Mouse (Mus musculus) MEL (cell line): ENCODE data around the gene Atxn7l3. TPM values are rescaled to one million over a fixed set of nuclear protein-coding genes. Genes with fewer than 3 reads are reported as not detected.
"Not testable (repeated sequence)": the region's sequence is repeated elsewhere in the genome, so short reads cannot be mapped to it uniquely, and the experiment has no call there.

Experiments used
- DNase-seq: peaks from one replicate; pipeline ENCODE4 v3.0.0; 2011; ENCODE audit warnings: low read depth, low spot score
- H3K27ac ChIP-seq: 2 replicates; pipeline ENCODE4 v1.5.1; 2012; ENCODE audit warnings: low read depth, mild to moderate bottlenecking, control low read depth, low read length, moderate library complexity; ENCODE audit not compliant: control insufficient read depth
- H3K27me3 ChIP-seq, 2 experiments: fragments of 150-350 bp in 1 of 2; sonication (generic) in 1 of 2; 2 replicates each; pipeline ENCODE4 v1.6.1; 2012; ENCODE audit warnings: low read length in 2 of 2, mild to moderate bottlenecking in 2 of 2, improper control_type of control experiment in 1 of 2, moderate library complexity in 1 of 2; ENCODE audit not compliant: insufficient read depth in 2 of 2, control insufficient read depth in 1 of 2
- H3K36me3 ChIP-seq, 2 experiments: 2 replicates each; pipeline ENCODE4 v1.6.1; 2012 to 2014; ENCODE audit warnings: low read length in 2 of 2, improper control_type of control experiment in 1 of 2, inconsistent platforms in 1 of 2, mild to moderate bottlenecking in 1 of 2; ENCODE audit not compliant: insufficient read depth in 2 of 2, control insufficient read depth in 1 of 2
- H3K4me1 ChIP-seq, 2 experiments: fragments of 150-350 bp in 1 of 2; sonication (generic) in 1 of 2; 2 replicates each; pipeline ENCODE4 v1.6.1; 2012; ENCODE audit warnings: low read length in 2 of 2, improper control_type of control experiment in 1 of 2, mild to moderate bottlenecking in 1 of 2; ENCODE audit not compliant: insufficient read depth in 2 of 2, control insufficient read depth in 1 of 2
- H3K4me3 ChIP-seq, 2 experiments: fragments of 150-350 bp in 1 of 2; sonication (generic) in 1 of 2; 2 replicates each; pipeline ENCODE4 v1.5.1; 2012; ENCODE audit warnings: low read depth in 2 of 2, low read length in 2 of 2, mild to moderate bottlenecking in 2 of 2, moderate library complexity in 2 of 2, control low read depth in 1 of 2, improper control_type of control experiment in 1 of 2; ENCODE audit not compliant: control insufficient read depth in 1 of 2, insufficient read depth in 1 of 2
- H3K79me2 ChIP-seq: 2 replicates; pipeline ENCODE4 v1.6.1; 2012; ENCODE audit warnings: mild to moderate bottlenecking, low read length, moderate library complexity; ENCODE audit not compliant: control insufficient read depth, poor library complexity, insufficient read depth
- H3K9ac ChIP-seq: 2 replicates; pipeline ENCODE4 v1.6.1; 2012; ENCODE audit warnings: low read depth, mild to moderate bottlenecking, control low read depth, low read length, moderate library complexity; ENCODE audit not compliant: control insufficient read depth, poor library complexity, severe bottlenecking
- H3K9me3 ChIP-seq: fragments of 150-350 bp; sonication (generic); replicated peaks from 2 replicates; pipeline ENCODE4 v1.6.1; 2012; ENCODE audit warnings: mild to moderate bottlenecking, low read length, improper control_type of control experiment, moderate library complexity; ENCODE audit not compliant: insufficient read depth
- BHLHE40 ChIP-seq: IDR thresholded peaks from 2 replicates; pipeline ENCODE4 v1.6.1; 2012; ENCODE audit warnings: low read depth, mild to moderate bottlenecking, inconsistent platforms, low read length, improper control_type of control experiment, borderline replicate concordance
- CHD1 ChIP-seq: IDR thresholded peaks from 2 replicates; pipeline ENCODE4 v1.6.1; 2012; ENCODE audit warnings: low read depth, mild to moderate bottlenecking, inconsistent platforms, low read length, improper control_type of control experiment
- CTCF ChIP-seq, 3 experiments: IDR thresholded peaks in 2 of 3; conservative IDR thresholded peaks in 1 of 3; 2 replicates each; pipeline ENCODE4 v1.5.1; 2011 to 2012; ENCODE audit warnings: low read length in 3 of 3, low read depth in 2 of 3, mild to moderate bottlenecking in 2 of 3, improper control_type of control experiment in 1 of 3, inconsistent platforms in 1 of 3, mixed read lengths in 1 of 3, moderate library complexity in 1 of 3; ENCODE audit not compliant: control insufficient read depth in 1 of 3, insufficient read depth in 1 of 3, poor library complexity in 1 of 3, severe bottlenecking in 1 of 3
- GATA1 ChIP-seq: IDR thresholded peaks from 2 replicates; pipeline ENCODE4 v1.6.1; 2011; ENCODE audit warnings: low read depth, low read length, improper control_type of control experiment
- HCFC1 ChIP-seq: IDR thresholded peaks from 2 replicates; pipeline ENCODE4 v1.6.1; 2012; ENCODE audit warnings: low read depth, mild to moderate bottlenecking, inconsistent platforms, low read length, improper control_type of control experiment, moderate library complexity
- MAFK ChIP-seq: IDR thresholded peaks from 2 replicates; pipeline ENCODE4 v1.6.1; 2011; ENCODE audit warnings: low read depth, mild to moderate bottlenecking, low read length, improper control_type of control experiment, borderline replicate concordance
- MEF2A ChIP-seq: IDR thresholded peaks from 2 replicates; pipeline ENCODE4 v1.6.1; 2014; ENCODE audit warnings: low read depth, mild to moderate bottlenecking, inconsistent platforms, low read length, improper control_type of control experiment; ENCODE audit not compliant: poor library complexity, insufficient replicate concordance, severe bottlenecking; ENCODE audit errors: extremely low read depth
- MYB ChIP-seq: IDR thresholded peaks from 2 replicates; pipeline ENCODE4 v1.6.1; 2011; ENCODE audit warnings: mild to moderate bottlenecking, low read depth, low read length, improper control_type of control experiment
- MYC ChIP-seq: IDR thresholded peaks from 2 replicates; pipeline ENCODE4 v1.6.1; 2011; ENCODE audit warnings: low read depth, mild to moderate bottlenecking, low read length, improper control_type of control experiment, moderate library complexity
- RAD21 ChIP-seq: IDR thresholded peaks from 2 replicates; pipeline ENCODE4 v1.6.1; 2011; ENCODE audit warnings: mild to moderate bottlenecking, low read depth, low read length, improper control_type of control experiment
- SMC3 ChIP-seq: IDR thresholded peaks from 2 replicates; pipeline ENCODE4 v1.6.1; 2011; ENCODE audit warnings: low read depth, low read length, improper control_type of control experiment
- TCF12 ChIP-seq: IDR thresholded peaks from 2 replicates; pipeline ENCODE4 v1.6.1; 2014; ENCODE audit warnings: low read depth, mild to moderate bottlenecking, inconsistent platforms, low read length, improper control_type of control experiment, moderate library complexity
- ZMIZ1 ChIP-seq: IDR thresholded peaks from 2 replicates; pipeline ENCODE4 v1.6.1; 2012; ENCODE audit warnings: low read depth, mild to moderate bottlenecking, inconsistent platforms, low read length, improper control_type of control experiment, moderate library complexity
- ZNF384 ChIP-seq: IDR thresholded peaks from 2 replicates; pipeline ENCODE4 v1.6.1; 2012; ENCODE audit warnings: low read depth, mild to moderate bottlenecking, inconsistent platforms, low read length, improper control_type of control experiment
- polyA plus RNA-seq, 2 experiments: library from polyadenylated mRNA; stranded (reverse) in 1 of 2; unstranded in 1 of 2; fragments of >175 nt in 1 of 2; fragments of >200 nt in 1 of 2; gene quantifications; 2 replicates each; pipeline versions ENCODE4 v1.2.1 to v1.2.4; 2012; ENCODE audit warnings: low replicate concordance in 2 of 2, low read depth in 1 of 2; ENCODE audit not compliant: insufficient read length in 2 of 2, insufficient read depth in 1 of 2, missing spikeins in 1 of 2
- total RNA-seq: library from RNA; depleted of rRNA; stranded (reverse); fragments of 300-350 nt; gene quantifications from 2 replicates; pipeline ENCODE4 v1.2.3, GENCODE M21; 2012

The Atxn7l3 gene
- total and polyA plus RNA-seq, 3 experiments = 39.4 to 53.0 (median 46.7) TPM

DNA sequence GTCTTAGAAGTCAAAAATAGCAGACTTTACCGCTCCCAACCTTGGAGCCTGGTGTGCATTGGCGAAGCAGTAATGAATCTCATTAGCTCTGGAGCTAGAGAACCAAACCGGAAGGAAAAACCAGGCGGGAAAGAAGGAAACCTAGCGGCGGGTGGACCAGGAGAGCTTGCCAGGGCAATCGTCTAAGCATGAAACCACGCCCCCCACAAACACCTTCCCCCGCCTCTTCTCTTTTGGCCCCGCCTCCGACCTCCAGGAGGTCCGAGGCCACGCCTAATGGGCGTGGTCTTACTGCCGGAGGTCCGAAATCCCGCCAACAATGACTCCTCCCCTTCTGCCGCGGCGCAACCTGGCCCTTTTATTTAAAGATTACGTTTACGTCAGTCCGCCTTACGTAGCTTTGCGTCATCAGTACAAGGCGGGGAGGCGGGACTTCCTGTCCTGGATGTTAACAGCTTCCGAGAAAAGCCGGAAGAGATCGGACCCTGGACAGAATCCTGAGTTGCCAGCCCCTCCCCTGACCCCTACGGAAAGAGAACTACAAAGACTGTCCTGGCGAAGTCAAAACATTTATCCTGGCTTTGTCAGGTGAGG, 11.8 kb downstream of the Atxn7l3 start, which contains the start of gene Tmub2 (continued):
- TF ChIP-seq TCF12 (no peak; the same call in 1 of the 2 replicates), MAFK (no peak), MYC (no peak; the same call in 1 of the 2 replicates)

DNA sequence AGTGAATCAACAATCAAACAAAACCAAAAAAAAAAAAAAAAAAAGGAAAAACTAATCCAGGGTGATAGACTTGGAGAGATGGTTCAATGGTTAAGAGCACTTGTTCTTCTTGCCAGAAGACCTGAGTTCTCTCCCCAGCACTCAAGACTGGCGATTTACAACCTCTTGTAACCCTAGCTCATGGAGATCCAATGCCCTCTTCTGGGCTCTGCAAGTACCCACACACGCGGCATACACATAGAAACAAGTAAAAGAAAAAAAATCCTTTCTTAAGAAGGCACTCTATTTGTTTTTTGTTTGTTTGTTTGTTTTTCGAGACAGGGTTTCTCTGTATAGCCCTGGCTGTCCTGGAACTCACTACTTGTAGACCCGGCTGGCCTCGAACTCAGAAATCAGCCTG, 12.5 kb downstream of the Atxn7l3 start:
- H3K4me1 ChIP-seq = peaks cover 0 to 3% of the 10 kb centered on the region in 2 experiments; a peak in 2 of 4 replicates
- peak overlapping the region; percentile 56 for H3K27ac ChIP-seq
- H3K4me3 ChIP-seq = peak overlapping the region in 1 of 2 experiments; percentile 54; a peak in 2 of 4 replicates
- H3K9me3 ChIP-seq = no peaks in the 10 kb centered on the region
- H3K36me3 ChIP-seq = peaks cover 0 to 6% of the 10 kb centered on the region in 2 experiments; a peak in 2 of 4 replicates
- no peak for TF ChIP-seq GATA1
- TF ChIP-seq MEF2A = no peak
- peak; percentile 17 for TF ChIP-seq RAD21
- TF ChIP-seq CTCF (IDR thresholded peaks at IDR 0.05 in 2 of 3, conservative IDR thresholded peaks at IDR 0.05 in 1 of 3; ENCODE audit: control insufficient read depth in 1 of 3, insufficient read depth in 1 of 3, low read depth in 2 of 3, low read length in 3 of 3, poor library complexity in 1 of 3, severe bottlenecking in 1 of 3) = peak in 2 of 3 experiments; percentile 25 to 32; a peak in 3 of 6 replicates
- TF ChIP-seq ZMIZ1 = no peak
- no peak for TF ChIP-seq MYB
- TF ChIP-seq HCFC1 = no peak
- TF ChIP-seq ZNF384 = peak; percentile 58; the same call in 1 of the 2 replicates
- no peak for TF ChIP-seq BHLHE40
- no peak for TF ChIP-seq CHD1
- peaks cover 9% of the 10 kb centered on the region for H3K79me2 ChIP-seq
- DNase-seq = peak; percentile 63
- no peaks in the 10 kb centered on the region for H3K27me3 ChIP-seq
- peak overlapping the region; percentile 60 for H3K9ac ChIP-seq

GRCm38 (mm10) chr11:102280267-102280666, 16.2 kb downstream of the Atxn7l3 start:
- Histone ChIP-seq H3K4me1 (peaks cover 8 to 15% of the 10 kb centered on the region in 2 experiments), H3K79me2 (peaks cover 11% of the 10 kb centered on the region)
- not testable (repeated sequence) for H3K27ac ChIP-seq, H3K27me3 ChIP-seq, H3K4me3 ChIP-seq, H3K36me3 ChIP-seq, H3K9me3 ChIP-seq, H3K9ac ChIP-seq
- peak; percentile 42 for DNase-seq
- 0 out of 2 replicates have a peak, but pooled peaks have one; percentile 6 for TF ChIP-seq SMC3
- peak; percentile 65 for TF ChIP-seq ZNF384
- TF ChIP-seq CTCF (IDR thresholded peaks at IDR 0.05 in 2 of 3, conservative IDR thresholded peaks at IDR 0.05 in 1 of 3; ENCODE audit: control insufficient read depth in 1 of 3, insufficient read depth in 1 of 3, low read depth in 2 of 3, low read length in 3 of 3, poor library complexity in 1 of 3, severe bottlenecking in 1 of 3) = peak in 1 of 3 experiments; percentile 22; a peak in 1 of 6 replicates
